Mouse (Mus musculus) stomach, embryonic 15.5 days (tissue): ENCODE data around the gene Ube2q2. TPM values are rescaled to one million over a fixed set of nuclear protein-coding genes. Genes with fewer than 3 reads are reported as not detected.
"Not testable (repeated sequence)": the region's sequence is repeated elsewhere in the genome, so short reads cannot be mapped to it uniquely, and the experiment has no call there.

Source experiments
- ATAC-seq: fragments of 200-750 bp; cut with Nextera tagmentation; 2 replicates; pipeline ENCODE4 v1.8.0; 2017; ENCODE audit warnings: low read depth, moderate number of reproducible peaks, moderate TSS enrichment; ENCODE audit not compliant: insufficient read depth, low FRiP score
- H3K27ac ChIP-seq: fragments of 300-500 bp; sonication (generic); 2 replicates; pipeline ENCODE4 v1.5.1; 2015; ENCODE audit warnings: mild to moderate bottlenecking, inconsistent platforms
- H3K27me3 ChIP-seq: fragments of 300-500 bp; sonication (generic); replicated peaks from 2 replicates; pipeline ENCODE4 v1.6.1; 2015; ENCODE audit warnings: inconsistent platforms
- H3K36me3 ChIP-seq: fragments of 300-500 bp; sonication (generic); 2 replicates; pipeline ENCODE4 v1.6.1; 2015; ENCODE audit warnings: inconsistent platforms
- H3K4me1 ChIP-seq: fragments of 300-500 bp; sonication (generic); 2 replicates; pipeline ENCODE4 v1.6.1; 2015; ENCODE audit warnings: inconsistent platforms
- H3K4me2 ChIP-seq: fragments of 300-500 bp; sonication (generic); 2 replicates; pipeline ENCODE4 v1.6.1; 2015; ENCODE audit warnings: mild to moderate bottlenecking, inconsistent platforms
- H3K4me3 ChIP-seq: fragments of 300-500 bp; sonication (generic); replicated peaks from 2 replicates; pipeline ENCODE4 v1.5.1; 2015; ENCODE audit warnings: inconsistent platforms
- H3K9ac ChIP-seq: fragments of 300-500 bp; sonication (generic); 2 replicates; pipeline ENCODE4 v1.6.1; 2015; ENCODE audit warnings: inconsistent platforms
- H3K9me3 ChIP-seq: fragments of 300-500 bp; sonication (generic); 2 replicates; pipeline ENCODE4 v1.6.1; 2016; ENCODE audit warnings: inconsistent platforms
- WGBS: fragments of 180-500 bp; shearing (Covaris S2); methylation state at CpG from one replicate; pipeline ENCODE4 v1.1.7; 2015; 5-methylcytosine and 5-hydroxymethylcytosine counted together
- polyA plus RNA-seq: library from polyadenylated mRNA; unstranded; fragments of >200 nt; fragmentation: Nextera tagmentation; extraction: Ambion mirVana; gene quantifications from 2 replicates; pipeline ENCODE4 v1.2.1, GENCODE M21; 2015

Ube2q2 gene
- polyA plus RNA-seq = 31.1 and 32.5 TPM in 2 replicates

GRCm38 (mm10) chr9:55148854-55149498 lies at the start of gene Ube2q2:
Gene Ube2q2 (plus strand): TSS chr9:55148854.
- WGBS = 1% methylated on average over 80 of the region's 81 CpGs
- H3K27me3 ChIP-seq = no peaks in the 10 kb centered on the region
- H3K9ac ChIP-seq = peak within 1 kb of the TSS; percentile 56
- peak within 1 kb of the TSS; percentile 28; the same call in 1 of the 2 replicates for H3K27ac ChIP-seq
- peak; percentile 86 for ATAC-seq
- H3K36me3 ChIP-seq = no peaks in the 10 kb centered on the region
- peaks cover 4% of the 10 kb centered on the region; the same call in 1 of the 2 replicates for H3K4me1 ChIP-seq
- peak within 1 kb of the TSS; percentile 62 for H3K4me3 ChIP-seq
- H3K9me3 ChIP-seq = no peaks in the 10 kb centered on the region
- H3K4me2 ChIP-seq = peak within 1 kb of the TSS; percentile 92

DNA sequence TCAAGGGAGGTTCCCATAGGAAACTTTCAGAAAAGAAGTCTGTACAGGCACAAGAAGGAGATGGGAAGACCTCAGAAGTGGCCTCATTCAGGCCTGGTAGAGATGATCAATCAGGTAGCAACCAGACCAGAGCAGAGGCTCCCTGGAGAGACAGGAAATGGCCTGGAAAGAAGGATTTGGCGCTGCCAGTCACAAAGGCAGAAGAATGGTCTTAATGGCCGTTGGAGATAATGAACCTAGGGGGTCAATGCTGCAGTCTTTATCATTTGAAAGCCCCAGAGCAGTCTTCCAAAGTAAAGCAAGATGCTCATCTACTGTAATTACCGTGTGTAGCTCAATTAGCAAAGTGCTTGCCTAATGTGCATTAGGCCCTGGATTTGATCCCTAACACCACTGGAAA lies 47.5 kb upstream of the Ube2q2 start:
- H3K27me3 ChIP-seq = no peaks in the 10 kb centered on the region
- no peaks in the 10 kb centered on the region for H3K4me1 ChIP-seq
- no peaks in the 10 kb centered on the region for H3K36me3 ChIP-seq
- no peaks in the 10 kb centered on the region for H3K9me3 ChIP-seq
- H3K4me2 ChIP-seq = no peak overlapping the region
- WGBS = 48% methylated on average over 3 of the region's 3 CpGs
- no peak for ATAC-seq
- no peak overlapping the region for H3K9ac ChIP-seq
- H3K4me3 ChIP-seq = no peak overlapping the region
- no peak overlapping the region for H3K27ac ChIP-seq

DNA sequence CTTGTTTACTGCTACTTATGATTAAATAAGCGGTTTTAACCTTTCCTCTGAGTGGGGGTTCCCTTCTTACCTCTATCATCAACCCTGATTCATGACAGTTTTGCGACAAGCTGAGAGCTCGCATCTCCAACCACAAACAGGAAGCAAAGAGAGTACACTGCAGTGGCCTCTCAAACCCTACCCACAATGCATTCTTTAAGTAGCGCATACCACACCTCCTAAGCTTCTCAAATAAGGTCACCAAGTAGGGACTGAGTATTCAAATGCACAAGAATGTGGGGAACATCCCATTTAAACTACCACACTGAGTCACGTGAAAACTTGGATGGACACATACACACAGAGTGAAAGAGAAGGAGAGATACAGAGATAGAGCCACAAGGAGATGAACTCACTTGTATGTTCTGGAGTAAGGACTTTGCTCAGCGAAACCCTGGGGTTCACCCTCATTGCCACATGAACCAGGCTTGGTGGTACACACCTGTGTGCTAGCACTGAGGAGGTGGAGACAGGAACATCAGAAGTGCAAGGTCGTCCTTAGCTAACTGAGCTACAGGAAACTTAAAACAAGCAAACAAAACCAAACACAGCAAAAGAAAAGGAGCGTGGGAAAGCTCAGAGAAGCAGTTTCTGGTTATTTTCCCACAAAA lies 46.3 kb upstream of the Ube2q2 start:
- Histone ChIP-seq H3K36me3 (no peaks in the 10 kb centered on the region), H3K9me3 (no peaks in the 10 kb centered on the region), H3K27ac (no peak overlapping the region), H3K4me3 (no peak overlapping the region), H3K27me3 (no peaks in the 10 kb centered on the region), H3K9ac (no peak overlapping the region), H3K4me1 (no peaks in the 10 kb centered on the region), H3K4me2 (no peak overlapping the region)
- ATAC-seq = no peak
- WGBS = 78% methylated on average over 8 of the region's 8 CpGs

DNA sequence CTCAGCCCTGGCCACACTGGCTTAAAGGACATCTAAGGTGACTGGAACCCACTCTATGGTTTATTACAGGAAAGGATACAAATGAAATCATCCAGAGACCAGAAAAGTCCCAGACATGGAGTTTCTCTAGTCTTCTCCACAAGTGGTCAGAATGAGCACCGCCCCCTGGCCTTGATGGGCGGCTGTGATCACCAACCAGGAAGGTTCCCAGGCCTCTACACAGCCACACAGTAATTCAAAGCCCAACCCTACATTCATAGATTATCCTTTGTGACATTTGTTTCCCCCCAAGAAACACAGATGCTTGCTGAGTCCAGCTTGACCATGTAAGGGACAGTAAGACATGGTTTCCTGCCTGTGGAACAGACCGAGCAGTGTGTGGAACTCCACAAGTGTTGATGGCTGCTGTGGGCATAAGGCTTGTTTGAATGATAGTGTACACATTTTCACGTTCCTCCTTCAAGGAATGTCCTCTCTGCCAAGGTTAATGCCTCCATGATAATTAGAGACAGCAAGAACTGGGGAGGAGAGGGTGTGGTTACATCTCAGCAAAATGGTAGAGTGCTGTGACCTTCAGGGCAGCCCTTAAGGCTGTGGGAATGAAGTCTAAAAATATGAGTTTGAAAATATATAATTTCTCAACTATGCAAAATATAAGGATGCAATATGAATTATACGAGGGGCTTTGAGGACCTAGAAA lies 45.6 kb upstream of the Ube2q2 start:
- no peak overlapping the region for H3K4me3 ChIP-seq
- no peaks in the 10 kb centered on the region for H3K27me3 ChIP-seq
- WGBS = 86% methylated on average over 5 of the region's 5 CpGs
- no peak overlapping the region for H3K4me2 ChIP-seq
- no peak overlapping the region for H3K9ac ChIP-seq
- no peak overlapping the region for H3K27ac ChIP-seq
- no peaks in the 10 kb centered on the region for H3K36me3 ChIP-seq
- no peaks in the 10 kb centered on the region for H3K9me3 ChIP-seq
- H3K4me1 ChIP-seq = 0 out of 2 replicates have a peak, but pooled peaks cover under 1% of the 10 kb centered on the region
- no peak for ATAC-seq

DNA sequence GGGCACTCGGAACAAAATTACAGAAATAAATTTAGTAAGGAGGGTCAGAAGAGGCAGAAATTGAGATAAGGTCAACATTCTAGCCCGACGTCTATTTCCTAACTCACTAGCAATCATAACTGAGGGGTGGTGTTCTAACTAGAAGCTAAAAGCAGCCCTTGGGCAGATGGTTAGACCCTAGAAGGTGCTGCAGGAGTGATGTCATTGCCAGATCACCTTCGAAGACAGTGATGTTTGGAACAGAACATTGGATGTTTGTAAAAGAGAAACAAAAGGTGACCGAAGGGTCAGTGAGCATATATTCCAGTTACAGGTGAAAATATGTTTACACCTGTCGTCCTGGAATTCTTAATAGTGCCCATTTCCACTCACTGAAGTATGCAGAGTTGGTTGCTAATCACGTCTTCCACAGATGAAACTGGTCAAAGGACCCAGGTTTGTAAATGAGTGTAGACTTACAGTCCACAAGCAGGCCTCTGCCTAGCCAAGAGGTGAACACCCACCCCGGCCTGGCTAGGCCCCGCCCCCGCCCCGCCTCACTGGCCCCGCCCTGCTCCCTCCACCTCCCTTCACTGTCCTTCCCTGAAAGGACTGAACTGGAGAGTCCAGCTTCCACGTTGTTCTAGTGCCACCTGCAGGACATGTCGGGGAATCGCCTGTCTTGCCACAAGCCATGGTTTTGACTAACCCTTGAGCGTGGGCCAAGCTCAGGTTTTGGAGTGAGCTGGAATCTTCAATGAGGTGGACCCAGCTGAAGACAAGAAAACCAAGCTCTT lies 38.4 kb upstream of the Ube2q2 start:
- Histone ChIP-seq H3K4me1 (0 out of 2 replicates have a peak, but pooled peaks cover 2% of the 10 kb centered on the region), H3K4me2 (no peak overlapping the region), H3K4me3 (no peak overlapping the region), H3K9ac (no peak overlapping the region), H3K27ac (no peak overlapping the region), H3K36me3 (no peaks in the 10 kb centered on the region), H3K27me3 (no peaks in the 10 kb centered on the region), H3K9me3 (no peaks in the 10 kb centered on the region)
- peak; percentile 88 for ATAC-seq
- 30% methylated on average over 16 of the region's 16 CpGs for WGBS

DNA sequence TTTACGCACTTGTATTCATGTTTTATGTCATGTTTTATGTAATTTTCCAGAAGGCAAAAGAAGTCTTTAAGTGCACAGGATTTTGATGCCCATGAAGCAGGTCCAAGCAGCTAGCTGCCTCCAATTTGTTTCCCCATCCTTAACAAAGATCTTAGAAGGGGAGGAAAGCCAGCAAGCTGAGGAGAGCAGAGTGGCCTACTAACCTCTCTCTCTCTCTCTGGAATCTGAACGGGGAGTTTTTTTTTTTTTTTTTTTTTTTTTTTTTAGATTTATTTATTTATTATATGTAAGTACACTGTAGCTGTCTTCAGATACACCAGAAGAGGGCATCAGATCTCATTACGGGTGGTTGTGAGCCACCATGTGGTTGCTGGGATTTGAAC lies 37.8 kb upstream of the Ube2q2 start:
- ATAC-seq, H3K4me2 ChIP-seq, H3K4me1 ChIP-seq, H3K27ac ChIP-seq, H3K9me3 ChIP-seq, H3K27me3 ChIP-seq, H3K36me3 ChIP-seq, H3K9ac ChIP-seq, H3K4me3 ChIP-seq: not testable (repeated sequence)
- 13% methylated on average over 3 of the region's 3 CpGs for WGBS

- 77% methylated on average over 1 of the region's 1 CpGs for WGBS
- H3K4me3 ChIP-seq = no peak overlapping the region
- no peak overlapping the region for H3K9ac ChIP-seq
- no peaks in the 10 kb centered on the region for H3K9me3 ChIP-seq
- H3K4me1 ChIP-seq = no peaks in the 10 kb centered on the region
- H3K36me3 ChIP-seq = no peaks in the 10 kb centered on the region
- H3K27me3 ChIP-seq = no peaks in the 10 kb centered on the region
- no peak overlapping the region for H3K4me2 ChIP-seq
- ATAC-seq = no peak
- no peak overlapping the region for H3K27ac ChIP-seq
Measured at GRCm38 (mm10) chr9:55114752-55115151, 33.9 kb upstream of the Ube2q2 start.

GRCm38 (mm10) chr9:55117293-55118055 lies 31.2 kb upstream of the Ube2q2 start:
- Histone ChIP-seq H3K4me3 (no peak overlapping the region), H3K36me3 (no peaks in the 10 kb centered on the region), H3K9ac (no peak overlapping the region), H3K27me3 (no peaks in the 10 kb centered on the region), H3K9me3 (no peaks in the 10 kb centered on the region), H3K4me2 (no peak overlapping the region), H3K4me1 (no peaks in the 10 kb centered on the region), H3K27ac (no peak overlapping the region)
- 78% methylated on average over 5 of the region's 5 CpGs for WGBS
- no peak for ATAC-seq

- Histone ChIP-seq H3K4me2 (no peak overlapping the region), H3K9me3 (no peaks in the 10 kb centered on the region), H3K36me3 (no peaks in the 10 kb centered on the region), H3K9ac (no peak overlapping the region), H3K27me3 (no peaks in the 10 kb centered on the region), H3K27ac (no peak overlapping the region), H3K4me1 (no peaks in the 10 kb centered on the region), H3K4me3 (no peak overlapping the region)
- no peak for ATAC-seq
- 47% methylated on average over 3 of the region's 3 CpGs for WGBS
Measured at GRCm38 (mm10) chr9:55122586-55122985, 26.1 kb upstream of the Ube2q2 start.

DNA sequence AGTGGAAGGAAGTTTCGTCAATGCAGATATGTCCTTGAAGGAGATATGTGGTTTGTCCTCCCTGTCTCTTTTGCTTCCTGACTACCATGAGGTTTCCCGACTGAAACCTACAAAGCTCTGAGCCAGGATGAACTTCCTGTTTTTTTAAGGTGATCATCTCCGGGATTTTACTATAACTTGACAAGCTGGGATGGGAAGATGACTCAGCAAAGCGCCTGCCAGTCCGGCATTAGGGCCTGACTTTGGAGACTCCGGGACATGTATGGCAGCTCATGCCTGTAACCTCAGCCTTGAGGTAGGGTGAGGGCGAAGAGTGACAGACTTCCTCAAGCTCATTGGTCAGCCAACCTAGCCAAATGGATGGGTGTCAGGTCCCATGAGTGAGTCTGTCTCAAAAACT lies 22.9 kb upstream of the Ube2q2 start:
- H3K9ac ChIP-seq = no peak overlapping the region
- H3K4me2 ChIP-seq = no peak overlapping the region
- ATAC-seq = no peak
- H3K9me3 ChIP-seq = no peaks in the 10 kb centered on the region
- no peaks in the 10 kb centered on the region for H3K27me3 ChIP-seq
- H3K4me3 ChIP-seq = no peak overlapping the region
- H3K36me3 ChIP-seq = no peaks in the 10 kb centered on the region
- no peak overlapping the region for H3K27ac ChIP-seq
- WGBS = 69% methylated on average over 7 of the region's 7 CpGs
- H3K4me1 ChIP-seq = no peaks in the 10 kb centered on the region

DNA sequence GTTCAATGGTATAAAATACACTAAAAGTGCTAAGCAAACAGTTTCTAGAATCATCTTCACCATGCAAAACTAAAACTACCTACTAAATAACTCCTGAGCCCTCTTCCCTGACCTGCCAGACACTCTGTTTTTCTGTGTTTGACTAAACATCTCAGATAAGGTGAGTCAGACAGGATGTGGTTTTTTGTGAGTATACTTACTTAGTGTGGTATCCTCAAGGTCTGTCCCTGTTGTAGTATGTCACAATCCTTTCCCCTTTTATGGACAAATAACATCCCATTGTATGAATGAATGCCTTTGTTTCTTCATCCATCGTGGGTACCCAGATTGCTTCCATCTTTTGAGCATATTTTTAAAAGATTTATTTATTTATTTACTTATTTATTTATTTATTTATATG lies 22.4 kb upstream of the Ube2q2 start:
- Histone ChIP-seq H3K27me3 (no peaks in the 10 kb centered on the region), H3K36me3 (no peaks in the 10 kb centered on the region), H3K9ac (no peak overlapping the region), H3K9me3 (no peaks in the 10 kb centered on the region), H3K4me1 (no peaks in the 10 kb centered on the region), H3K4me2 (no peak overlapping the region), H3K4me3 (no peak overlapping the region), H3K27ac (no peak overlapping the region)
- no peak for ATAC-seq
- 72% methylated on average over 1 of the region's 1 CpGs for WGBS
